Mouse (Mus musculus): ENCODE data around the gene Des. TPM values are rescaled to one million over a fixed set of nuclear protein-coding genes. Genes with fewer than 3 reads are reported as not detected.

The Des gene
- total and polyA plus RNA-seq, 3 experiments = 7.0 to 7.2 TPM; not detected in 1

GRCm38 (mm10) chr1:75369984-75370660, 10.0 kb downstream of the Des start:
- H3K27ac ChIP-seq (ENCODE audit: control insufficient read depth, low read depth, low read length) = no peak overlapping the region
- no peaks in the 10 kb centered on the region; a peak in 1 of 4 replicates for H3K27me3 ChIP-seq (ENCODE audit: control insufficient read depth in 1 of 2, insufficient read depth in 2 of 2, low read length in 2 of 2)
- no peak overlapping the region for H3K9ac ChIP-seq (ENCODE audit: control insufficient read depth, low read depth, low read length, poor library complexity, severe bottlenecking)
- H3K79me2 ChIP-seq (ENCODE audit: control insufficient read depth, insufficient read depth, low read length, poor library complexity) = no peaks in the 10 kb centered on the region
- no peaks in the 10 kb centered on the region for H3K9me3 ChIP-seq (replicated peaks; ENCODE audit: insufficient read depth, low read length)
- DNase-seq (ENCODE audit: low read depth, low spot score) = no peak
- no peaks in the 10 kb centered on the region for H3K4me1 ChIP-seq (ENCODE audit: control insufficient read depth in 1 of 2, insufficient read depth in 2 of 2, low read length in 2 of 2)
- H3K4me3 ChIP-seq (ENCODE audit: control insufficient read depth in 1 of 2, insufficient read depth in 1 of 2, low read depth in 2 of 2, low read length in 2 of 2) = no peak overlapping the region
- no peaks in the 10 kb centered on the region for H3K36me3 ChIP-seq (ENCODE audit: control insufficient read depth in 1 of 2, insufficient read depth in 2 of 2, low read length in 2 of 2)
- TF ChIP-seq GABPA (IDR thresholded peaks at IDR 0.05; ENCODE audit: low read depth, low read length) (no peak), TAL1 (IDR thresholded peaks at IDR 0.05; ENCODE audit: low read length) (no peak), TBP (IDR thresholded peaks at IDR 0.05; ENCODE audit: low read depth, low read length) (no peak), EP300 (IDR thresholded peaks at IDR 0.05; ENCODE audit: low read depth in 1 of 2, low read length in 2 of 2) (no peak), USF1 (IDR thresholded peaks at IDR 0.05; ENCODE audit: low read depth, low read length) (no peak), NRF1 (IDR thresholded peaks at IDR 0.05; ENCODE audit: insufficient read depth, low read depth, low read length, poor library complexity, severe bottlenecking) (no peak), MYC (IDR thresholded peaks at IDR 0.05; ENCODE audit: low read depth, low read length) (no peak), MAZ (IDR thresholded peaks at IDR 0.05; ENCODE audit: low read depth, low read length) (no peak), SIN3A (IDR thresholded peaks at IDR 0.05; ENCODE audit: low read length) (no peak), MEF2A (IDR thresholded peaks at IDR 0.05; ENCODE audit: extremely low read depth, insufficient replicate concordance, low read depth, low read length, poor library complexity, severe bottlenecking) (no peak), USF2 (IDR thresholded peaks at IDR 0.05; ENCODE audit: borderline replicate concordance in 1 of 2, insufficient read depth in 1 of 2, low read depth in 1 of 2, low read length in 2 of 2) (no peak), ZMIZ1 (IDR thresholded peaks at IDR 0.05; ENCODE audit: low read depth, low read length) (no peak), E2F4 (IDR thresholded peaks at IDR 0.05; ENCODE audit: borderline replicate concordance, low read depth, low read length) (no peak)

- no peaks in the 10 kb centered on the region for H3K9me3 ChIP-seq (replicated peaks; ENCODE audit: insufficient read depth, low read length)
- H3K27ac ChIP-seq (ENCODE audit: control insufficient read depth, low read depth, low read length) = no peak overlapping the region
- H3K36me3 ChIP-seq (ENCODE audit: control insufficient read depth in 1 of 2, insufficient read depth in 2 of 2, low read length in 2 of 2) = no peaks in the 10 kb centered on the region
- no peak overlapping the region for H3K4me3 ChIP-seq (ENCODE audit: control insufficient read depth in 1 of 2, insufficient read depth in 1 of 2, low read depth in 2 of 2, low read length in 2 of 2)
- no peak overlapping the region for H3K9ac ChIP-seq (ENCODE audit: control insufficient read depth, low read depth, low read length, poor library complexity, severe bottlenecking)
- no peaks in the 10 kb centered on the region for H3K4me1 ChIP-seq (ENCODE audit: control insufficient read depth in 1 of 2, insufficient read depth in 2 of 2, low read length in 2 of 2)
- no peaks in the 10 kb centered on the region; a peak in 1 of 4 replicates for H3K27me3 ChIP-seq (ENCODE audit: control insufficient read depth in 1 of 2, insufficient read depth in 2 of 2, low read length in 2 of 2)
- DNase-seq (ENCODE audit: low read depth, low spot score) = peak; percentile 38
- no peaks in the 10 kb centered on the region for H3K79me2 ChIP-seq (ENCODE audit: control insufficient read depth, insufficient read depth, low read length, poor library complexity)
- TF ChIP-seq ZKSCAN1 (IDR thresholded peaks at IDR 0.05; ENCODE audit: low read depth, low read length) (no peak), NELFE (IDR thresholded peaks at IDR 0.05; ENCODE audit: low read depth, low read length) (no peak), POLR2AphosphoS5 (IDR thresholded peaks at IDR 0.05; ENCODE audit: borderline replicate concordance, low read depth, low read length) (no peak), JUND (IDR thresholded peaks at IDR 0.05; ENCODE audit: low read depth, low read length) (no peak), CTCF (IDR thresholded peaks at IDR 0.05 in 2 of 3, conservative IDR thresholded peaks at IDR 0.05 in 1 of 3; ENCODE audit: control insufficient read depth in 1 of 3, insufficient read depth in 1 of 3, low read depth in 2 of 3, low read length in 3 of 3, poor library complexity in 1 of 3, severe bottlenecking in 1 of 3) (peak; percentile 65 to 80 (median 73)), SMC3 (IDR thresholded peaks at IDR 0.05; ENCODE audit: low read depth, low read length) (peak; percentile 77), NRF1 (IDR thresholded peaks at IDR 0.05; ENCODE audit: insufficient read depth, low read depth, low read length, poor library complexity, severe bottlenecking) (no peak), USF2 (IDR thresholded peaks at IDR 0.05; ENCODE audit: borderline replicate concordance in 1 of 2, insufficient read depth in 1 of 2, low read depth in 1 of 2, low read length in 2 of 2) (no peak), SIN3A (IDR thresholded peaks at IDR 0.05; ENCODE audit: low read length) (no peak), RCOR1 (IDR thresholded peaks at IDR 0.05; ENCODE audit: low read depth, low read length) (no peak), ELF1 (IDR thresholded peaks at IDR 0.05; ENCODE audit: low read depth, low read length) (no peak), ZC3H11A (IDR thresholded peaks at IDR 0.05; ENCODE audit: low read depth, low read length) (peak; percentile 36; the same call in 1 of the 2 replicates), RAD21 (IDR thresholded peaks at IDR 0.05; ENCODE audit: low read depth, low read length) (peak; percentile 61), GABPA (IDR thresholded peaks at IDR 0.05; ENCODE audit: low read depth, low read length) (no peak), MEF2A (IDR thresholded peaks at IDR 0.05; ENCODE audit: extremely low read depth, insufficient replicate concordance, low read depth, low read length, poor library complexity, severe bottlenecking) (no peak)
Observed at GRCm38 (mm10) chr1:75371317-75372095, 11.4 kb downstream of the Des start.
